Mouse (Mus musculus) frontal cortex, adult 2 months (tissue): ENCODE results near the gene P2ry1. TPM values are rescaled to one million over a fixed set of nuclear protein-coding genes. Genes with fewer than 3 reads are reported as not detected.

Experiments
- DNase-seq, 2 experiments: peaks; one replicate each; pipeline ENCODE4 v3.0.0; 2022; ENCODE audit warnings: low spot score in 1 of 2; ENCODE audit errors: extremely low spot score in 1 of 2
- polyA plus RNA-seq: library from polyadenylated mRNA; depleted of rRNA; stranded (reverse); fragments of >200 nt; gene quantifications from 2 replicates; pipeline ENCODE4 v1.2.3, GENCODE M21; 2012; rRNA removed

The P2ry1 gene
- 3.3 and 3.4 TPM in 2 replicates for polyA plus RNA-seq

GRCm38 (mm10) chr3:61002587-61003501 is at the start of gene P2ry1:
Gene P2ry1, plus strand, starts transcription at chr3:61002795.
- peak in 1 of 2 experiments; percentile 50 for DNase-seq

DNA sequence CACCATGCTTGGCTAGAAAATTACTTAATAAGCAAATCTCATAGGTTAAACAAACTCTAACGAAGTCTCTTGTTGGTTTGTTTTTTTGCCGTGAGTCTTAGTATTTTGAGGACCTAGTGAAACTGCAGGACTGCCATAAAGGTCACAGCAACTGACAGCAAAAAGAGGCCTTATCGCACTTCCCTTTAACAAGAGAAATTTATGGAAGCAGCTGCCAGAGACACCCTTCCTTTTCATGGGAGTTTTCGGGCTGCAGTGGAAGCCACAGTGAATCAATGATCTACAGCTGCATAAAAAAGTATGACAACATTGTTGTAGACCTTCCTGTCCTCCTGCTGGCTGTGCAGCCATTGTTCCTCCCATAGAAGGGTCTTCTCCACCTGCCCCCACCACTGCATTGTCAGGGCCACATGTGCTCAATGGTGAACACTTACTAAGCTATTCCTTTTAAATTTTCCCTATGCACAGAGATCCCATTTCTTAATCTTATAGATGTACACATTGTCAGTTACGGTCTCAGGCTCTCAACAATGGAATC is 49.3 kb upstream of the P2ry1 start:
- no peak for DNase-seq

GRCm38 (mm10) chr3:60954073-60954472 is 48.5 kb upstream of the P2ry1 start:
- DNase-seq: no peak

GRCm38 (mm10) chr3:60958769-60959168 is 43.8 kb upstream of the P2ry1 start:
- no peak for DNase-seq

DNA sequence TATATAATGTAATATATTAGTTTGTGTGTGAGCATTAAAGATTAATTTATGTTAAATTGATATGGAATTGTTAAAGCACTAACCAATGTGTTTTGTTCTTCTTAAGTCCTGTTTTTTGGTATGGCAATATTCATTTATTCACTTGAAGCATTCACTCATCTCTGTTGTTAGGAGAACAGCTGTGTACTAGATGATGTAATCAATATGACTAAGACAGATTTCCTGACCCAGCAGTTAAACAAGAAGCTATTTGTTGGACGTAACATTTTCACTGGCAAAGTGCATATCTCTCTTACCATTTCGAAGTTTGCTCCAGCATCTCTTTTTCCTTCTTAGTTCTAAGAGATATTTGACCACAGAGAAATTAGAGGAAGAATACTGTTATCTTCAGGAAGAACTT is 37.5 kb upstream of the P2ry1 start:
- no peak for DNase-seq

DNA sequence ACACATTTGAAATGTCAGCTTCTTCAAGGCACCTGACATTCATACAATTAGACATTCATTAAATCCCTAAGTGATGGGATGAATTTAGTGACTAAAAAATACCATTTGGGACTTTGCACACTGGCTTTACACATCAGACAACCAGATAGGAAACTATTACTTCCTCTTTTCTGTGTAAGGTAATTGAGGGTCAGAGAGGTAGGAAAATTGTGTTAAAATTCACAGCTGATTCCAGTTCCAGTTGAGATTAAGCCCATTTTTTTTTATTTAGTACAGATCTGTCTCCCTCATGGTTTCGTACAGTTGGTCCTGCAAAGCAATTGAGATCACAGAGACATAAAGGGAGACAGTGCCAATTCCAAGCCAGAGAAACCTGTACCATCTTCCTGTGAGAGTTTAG is 27.7 kb upstream of the P2ry1 start:
- DNase-seq: no peak

- DNase-seq: no peak
Observed at GRCm38 (mm10) chr3:60982109-60982508, 20.5 kb upstream of the P2ry1 start.

DNA sequence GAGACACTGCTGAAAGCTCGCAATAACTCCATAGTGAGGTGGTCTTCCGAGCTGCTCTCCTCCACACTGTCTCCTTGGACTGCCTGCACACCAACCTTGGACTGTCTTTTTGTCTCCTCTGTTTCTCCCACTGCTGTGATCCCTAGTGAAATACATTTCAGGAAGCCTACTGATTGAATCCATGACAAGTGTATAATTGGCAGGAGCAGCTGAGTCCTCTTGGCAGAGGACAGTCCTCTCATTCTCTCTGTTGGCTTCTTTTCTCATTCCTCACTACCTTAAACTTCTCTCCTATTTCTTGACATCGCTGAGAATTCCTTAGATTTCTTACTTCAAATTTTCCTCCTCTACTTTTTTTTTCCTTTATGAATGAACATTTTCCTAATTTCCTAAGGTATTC is 4.5 kb upstream of the P2ry1 start:
- DNase-seq: no peak

- no peak for DNase-seq
Observed at GRCm38 (mm10) chr3:60999715-61000114, 2.9 kb upstream of the P2ry1 start.

DNA sequence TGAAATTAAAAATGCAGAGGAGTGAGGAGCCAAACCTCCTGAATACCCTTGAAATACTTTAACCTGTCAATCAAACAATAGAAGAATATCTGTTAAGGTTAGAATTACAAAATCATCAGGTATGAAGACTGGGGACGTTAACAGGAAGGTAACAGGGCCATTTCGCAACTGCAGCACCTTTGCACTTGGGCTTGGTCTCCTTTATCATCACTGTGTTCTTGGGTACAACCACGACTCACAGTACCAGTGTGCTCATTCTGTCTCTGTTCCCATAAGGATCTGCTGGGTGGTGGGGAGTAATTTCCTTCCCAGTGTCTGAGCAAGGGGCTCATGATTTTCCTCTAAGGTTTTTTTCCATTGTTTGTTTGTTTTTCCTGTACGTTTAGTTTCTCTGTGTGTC is 1.8 kb upstream of the P2ry1 start:
- DNase-seq: no peak

GRCm38 (mm10) chr3:61001852-61002586 is 576 bp upstream of the P2ry1 start:
- no peak for DNase-seq

- no peak for DNase-seq
Observed at GRCm38 (mm10) chr3:61004611-61005010, 2.0 kb downstream of the P2ry1 start.

- DNase-seq: no peak
Observed at GRCm38 (mm10) chr3:61011660-61012059, 9.1 kb downstream of the P2ry1 start.

DNA sequence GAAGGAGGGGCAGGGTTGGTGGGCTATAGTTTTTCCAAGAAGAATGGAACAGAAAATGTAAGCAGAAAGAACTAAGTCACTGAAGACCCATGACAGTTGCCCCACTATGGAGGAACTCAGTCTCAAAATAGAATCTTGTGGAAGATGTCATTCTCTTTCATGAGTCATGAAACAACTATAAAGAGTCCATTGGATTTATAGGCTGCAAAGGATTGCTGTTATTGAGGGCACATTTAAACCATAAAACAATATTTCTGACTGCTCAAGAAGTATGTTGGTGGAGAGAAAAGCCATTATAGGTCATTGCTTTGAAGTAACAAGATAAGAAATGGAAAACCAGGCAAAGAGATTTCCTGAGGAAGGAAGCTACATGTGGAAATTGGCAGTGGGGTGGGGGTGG is 10.0 kb downstream of the P2ry1 start:
- no peak for DNase-seq

DNA sequence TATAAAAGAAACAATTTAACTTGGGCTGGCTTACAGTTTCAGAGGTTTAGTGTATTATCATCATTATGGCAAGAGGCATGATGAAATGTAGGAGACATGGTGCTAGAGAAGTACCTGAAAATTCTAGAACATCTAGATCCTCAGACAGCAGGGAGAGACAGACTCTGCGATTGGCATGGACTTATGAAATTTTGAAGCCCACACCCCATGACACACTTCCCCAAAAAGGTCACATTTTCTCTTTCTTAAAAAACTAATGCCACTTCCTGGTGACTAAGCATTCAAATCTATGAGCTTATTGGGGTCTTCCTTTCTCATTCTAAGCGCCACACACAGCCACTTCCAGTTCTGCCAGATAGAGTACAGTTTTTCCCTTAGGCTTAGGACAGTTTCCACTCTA is 14.1 kb downstream of the P2ry1 start:
- no peak for DNase-seq

- no peak for DNase-seq
Observed at GRCm38 (mm10) chr3:61032100-61032499, 29.5 kb downstream of the P2ry1 start.

- DNase-seq: no peak
Observed at GRCm38 (mm10) chr3:61035633-61036032, 33.0 kb downstream of the P2ry1 start.

- no peak for DNase-seq
Observed at GRCm38 (mm10) chr3:61039916-61040315, 37.3 kb downstream of the P2ry1 start.

DNA sequence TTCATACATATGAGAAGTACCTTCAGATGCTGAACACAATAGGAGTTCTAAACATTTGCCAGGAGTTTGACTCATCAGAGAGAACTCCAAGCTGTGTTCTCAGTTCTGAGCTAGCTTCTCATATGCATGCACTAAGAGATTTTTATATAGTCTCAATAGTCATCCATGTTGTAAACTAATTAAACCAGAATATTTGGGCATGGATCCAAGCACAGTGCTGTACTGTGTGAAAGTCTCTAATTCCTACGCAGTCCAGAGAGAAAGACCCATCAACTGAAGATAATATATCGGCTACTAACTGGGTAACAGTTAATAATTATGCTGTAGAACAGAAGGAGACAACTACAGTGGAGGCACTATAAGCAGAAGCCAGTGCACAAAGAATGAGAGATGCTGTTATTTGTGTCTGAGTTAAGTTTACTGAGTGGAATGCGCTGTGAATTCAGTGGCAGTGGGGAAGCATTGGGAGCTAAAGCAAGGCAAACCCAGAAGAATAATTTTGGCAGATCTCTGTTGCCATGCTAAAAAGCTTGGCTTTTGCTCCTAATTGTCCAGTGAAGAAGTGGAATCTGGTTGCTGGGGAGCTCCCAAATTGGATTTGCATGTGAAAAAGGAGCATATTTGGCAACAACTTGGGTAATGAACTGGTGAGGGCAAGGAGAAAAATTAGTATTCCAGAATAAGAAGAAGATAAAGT is 47.5 kb downstream of the P2ry1 start:
- DNase-seq: peak in 1 of 2 experiments; percentile 6
